Mouse (Mus musculus) adrenal gland, adult (tissue): ENCODE measurements around the gene Myo1e.

Source experiments
- DNase-seq, 2 experiments: peaks; one replicate each; pipeline ENCODE4 v3.0.0; 2022 to 2023; ENCODE audit warnings: low spot score in 1 of 2; ENCODE audit not compliant: inconsistent age in 2 of 2

The Myo1e gene

DNA sequence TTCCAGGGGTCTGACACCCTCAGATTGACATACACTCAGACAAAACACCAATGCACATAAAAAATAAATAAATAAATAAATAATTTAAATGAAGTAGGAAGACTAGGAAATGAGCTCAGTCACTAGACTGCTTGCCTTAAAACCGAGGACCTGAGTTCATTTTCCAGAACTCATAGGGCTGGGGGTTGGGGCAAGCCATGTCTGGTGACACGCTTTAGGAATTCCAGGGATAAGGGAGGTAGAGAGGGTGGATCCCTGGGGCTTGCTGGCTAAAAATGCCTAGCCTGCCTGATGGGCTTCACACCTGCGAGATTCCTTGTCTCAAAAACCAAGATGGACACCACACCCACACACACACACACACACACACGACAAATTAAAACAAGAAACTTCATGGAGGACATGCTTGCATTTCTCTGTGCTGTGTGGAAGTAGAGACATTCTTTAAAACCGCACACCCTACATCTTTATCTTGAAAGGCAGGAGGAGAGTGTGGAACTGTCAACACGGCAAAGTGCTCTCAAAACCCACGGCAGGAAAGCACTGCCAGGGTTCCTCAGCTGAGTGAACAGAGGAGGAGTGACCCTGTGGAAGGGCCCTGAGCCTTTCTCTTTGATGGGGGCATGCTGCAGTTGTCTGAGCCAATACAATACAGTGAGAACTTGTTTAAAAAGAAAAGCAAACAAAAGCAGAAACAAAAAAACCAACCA is 13.5 kb downstream of the Myo1e start:
- DNase-seq: no peak

DNA sequence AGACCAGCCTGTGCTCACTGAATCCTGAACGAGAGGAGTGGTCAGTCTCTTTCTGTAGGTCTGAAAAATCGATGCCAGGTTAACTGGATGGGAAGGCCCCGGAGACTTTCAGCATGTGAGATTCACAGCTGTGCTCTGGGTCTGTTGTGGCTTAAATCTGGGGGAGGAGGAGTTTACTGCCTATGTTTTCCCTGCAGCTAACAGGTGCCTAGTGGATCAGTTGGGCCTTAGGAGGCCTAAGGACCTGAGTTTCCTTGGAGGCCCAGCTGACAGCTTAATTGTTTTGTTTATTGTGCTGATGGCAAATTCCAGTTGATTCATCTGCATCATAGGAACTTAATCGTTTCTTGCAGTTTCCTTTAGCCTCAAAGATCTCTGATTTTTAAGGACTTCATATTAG is 16.0 kb downstream of the Myo1e start:
- DNase-seq: peak in 1 of 2 experiments; percentile 25

DNA sequence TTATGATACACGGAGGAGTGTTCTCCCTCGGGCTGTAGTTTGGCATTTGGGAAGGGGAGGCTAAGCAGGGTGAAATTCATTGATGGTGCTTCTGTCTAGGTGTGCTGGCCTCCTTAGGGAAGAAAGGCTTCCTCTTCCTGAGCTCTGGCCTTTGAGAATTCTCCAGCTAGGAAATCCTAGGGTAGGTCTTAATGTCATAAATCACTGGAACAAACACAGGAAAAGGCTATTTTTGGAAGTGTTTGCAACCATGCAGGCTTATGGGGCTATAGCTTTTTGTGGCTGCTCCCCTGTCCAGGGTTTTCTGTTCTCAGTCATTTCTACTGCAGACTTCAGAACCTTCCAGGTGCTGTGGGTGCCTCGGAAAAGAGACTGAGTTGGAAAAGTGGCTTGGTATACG is 16.9 kb downstream of the Myo1e start:
- peak in 1 of 2 experiments; percentile 45 for DNase-seq

DNA sequence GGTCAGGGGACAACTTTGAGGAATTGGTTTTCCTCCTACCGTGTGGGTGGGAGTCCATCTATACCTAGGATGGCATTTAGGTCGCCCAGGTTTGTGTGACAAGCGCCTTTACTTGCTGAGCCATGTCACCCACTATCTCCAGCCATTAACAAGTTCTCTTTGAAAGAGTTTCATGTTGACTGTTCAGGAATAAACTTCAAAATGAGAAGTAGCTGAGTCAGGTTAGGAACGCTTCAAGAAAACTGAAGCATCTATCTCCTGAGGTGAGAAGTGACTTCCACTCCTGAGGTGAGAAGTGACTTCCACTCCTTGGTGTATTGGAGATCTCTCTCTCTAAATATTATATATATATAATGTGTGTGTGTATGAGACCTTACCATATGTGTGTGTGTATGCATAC is 19.2 kb downstream of the Myo1e start:
- DNase-seq: no peak

DNA sequence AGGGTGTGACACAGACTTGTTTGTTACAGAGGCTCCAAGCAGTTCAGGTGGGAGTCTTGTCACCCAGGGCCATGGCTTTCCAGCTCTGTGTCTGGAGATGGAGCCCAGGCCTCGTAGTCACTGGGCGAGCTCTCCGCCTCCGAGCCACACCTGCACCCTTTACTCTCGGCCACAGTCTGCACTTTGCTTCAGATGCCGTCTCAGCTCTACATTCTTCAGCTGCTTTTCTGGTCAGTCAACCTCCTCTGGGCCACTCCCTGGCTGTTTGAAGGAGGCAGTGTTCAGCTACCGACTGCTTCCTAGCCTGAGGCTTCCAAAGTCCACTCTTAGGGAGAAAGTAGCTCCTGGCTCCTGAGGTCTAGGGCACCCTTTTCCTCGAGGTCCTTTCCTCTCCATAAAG is 22.7 kb downstream of the Myo1e start:
- no peak for DNase-seq

DNA sequence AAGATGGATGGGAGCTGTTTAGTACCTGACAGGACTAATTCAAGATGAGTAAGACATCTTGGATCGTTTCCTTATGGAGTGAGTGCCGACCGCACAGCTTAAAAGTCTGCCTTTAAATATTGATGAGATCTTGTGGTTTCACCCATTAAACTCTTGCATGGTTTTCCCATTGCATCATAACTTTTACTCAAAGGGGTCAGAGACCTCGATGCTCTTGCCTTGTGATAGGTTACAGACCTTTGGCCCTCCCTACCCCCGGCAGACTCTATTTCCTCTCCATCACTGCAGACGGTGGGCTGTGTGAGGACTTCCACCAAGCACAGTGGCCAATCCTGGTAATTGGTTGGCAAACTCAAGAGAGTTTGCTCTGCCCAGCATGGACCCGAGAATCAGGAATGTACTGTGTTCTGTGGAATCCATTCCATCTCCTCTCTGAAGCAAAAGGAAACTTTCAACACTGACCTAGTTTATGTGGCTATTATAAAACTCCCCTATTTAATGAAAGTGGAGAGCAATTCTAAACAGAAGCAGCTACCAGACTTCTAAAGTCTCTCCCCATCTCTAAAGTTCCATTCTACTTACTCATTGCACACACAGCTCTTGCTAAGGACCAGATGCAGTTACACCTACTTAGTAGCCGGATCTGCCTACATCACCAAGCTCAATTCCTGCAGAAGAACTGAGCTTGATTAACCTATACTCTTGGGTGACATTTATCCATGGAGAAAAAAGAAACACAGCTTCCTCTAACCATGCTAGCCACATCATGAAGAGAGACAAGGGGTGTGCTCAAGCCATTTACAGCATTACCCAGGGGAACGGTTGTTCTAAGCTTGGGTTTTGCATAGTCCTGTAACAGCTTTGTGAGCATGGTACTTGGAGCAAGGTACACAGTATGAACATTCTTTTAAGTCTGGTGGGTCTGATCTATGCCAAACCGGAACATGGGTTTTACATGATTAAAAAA is 25.2 kb downstream of the Myo1e start:
- no peak for DNase-seq

DNA sequence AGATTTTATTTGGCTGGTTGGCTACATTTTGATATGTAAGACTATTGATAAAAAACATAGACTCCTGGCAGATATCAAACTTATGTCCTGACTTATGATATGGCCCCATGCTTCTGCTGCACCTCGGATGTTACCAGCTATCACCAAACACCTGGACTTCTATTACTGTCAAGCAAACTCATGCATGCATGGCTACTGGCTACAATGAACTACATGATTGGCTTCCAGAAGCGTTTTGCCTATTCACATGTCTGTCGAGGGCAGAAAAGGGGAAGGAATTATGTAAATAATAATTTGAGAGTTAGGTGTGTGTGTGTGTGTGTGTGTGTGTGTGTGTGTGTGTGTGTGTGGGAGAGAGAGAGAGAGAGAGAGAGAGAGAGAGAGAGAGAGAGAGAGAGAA is 30.0 kb downstream of the Myo1e start:
- no peak for DNase-seq

DNA sequence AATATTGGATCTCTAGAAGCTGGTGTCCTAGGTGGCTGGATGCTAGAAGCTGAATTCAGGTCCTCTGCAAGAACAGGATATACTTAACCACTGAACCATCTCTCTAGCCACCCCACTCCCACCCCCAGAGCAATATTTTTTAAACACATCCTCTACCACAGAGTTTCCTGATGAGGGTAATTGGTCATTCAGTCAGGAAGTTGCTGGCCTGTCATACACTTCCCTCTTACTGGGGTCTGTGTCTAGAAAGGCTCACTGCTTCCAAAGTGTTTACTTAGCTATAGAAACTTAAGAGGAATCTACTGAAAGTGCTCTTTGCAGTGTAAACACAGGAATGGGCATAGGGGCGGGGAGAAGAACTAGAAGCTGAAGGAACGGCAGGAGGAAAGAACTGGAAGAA is 30.4 kb downstream of the Myo1e start:
- no peak for DNase-seq

DNA sequence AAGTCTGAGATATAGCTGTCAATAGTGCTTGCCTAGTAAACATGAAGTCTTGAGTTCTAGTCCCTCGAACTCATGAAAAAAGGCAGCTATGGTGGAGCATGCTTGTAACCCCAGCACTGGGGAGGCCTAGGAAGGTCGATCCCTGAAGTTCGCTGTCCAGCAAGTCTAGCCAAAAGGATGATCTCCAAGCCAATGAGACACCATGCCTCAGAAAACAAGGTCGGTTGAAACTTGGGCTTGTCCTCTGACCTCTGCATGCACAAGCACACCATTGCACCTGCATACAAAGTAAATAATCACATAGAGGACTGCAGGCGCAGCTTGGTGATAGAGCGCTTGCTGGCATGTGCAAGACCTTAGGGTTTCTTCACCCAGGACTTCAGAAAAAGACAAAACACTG is 31.2 kb downstream of the Myo1e start:
- DNase-seq: no peak

DNA sequence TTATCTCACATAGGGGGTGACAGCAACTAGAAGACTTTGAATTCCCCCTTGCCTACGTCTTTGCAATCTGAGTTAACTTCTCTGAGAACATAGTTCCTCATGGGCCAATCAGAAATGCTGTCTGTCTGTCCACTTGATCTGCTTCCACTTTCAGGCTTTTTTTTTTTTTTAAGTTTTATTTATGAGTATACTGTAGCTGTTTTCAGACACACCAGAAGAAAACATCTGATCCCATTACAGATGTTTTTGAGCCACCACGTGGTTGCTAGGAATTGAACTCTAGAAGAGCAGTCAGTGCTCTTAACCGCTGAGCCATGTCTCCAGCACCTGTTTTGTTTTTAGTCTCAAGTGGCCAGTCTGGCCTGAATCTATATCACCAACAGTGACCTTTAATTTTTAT is 32.1 kb downstream of the Myo1e start:
- no peak for DNase-seq

DNA sequence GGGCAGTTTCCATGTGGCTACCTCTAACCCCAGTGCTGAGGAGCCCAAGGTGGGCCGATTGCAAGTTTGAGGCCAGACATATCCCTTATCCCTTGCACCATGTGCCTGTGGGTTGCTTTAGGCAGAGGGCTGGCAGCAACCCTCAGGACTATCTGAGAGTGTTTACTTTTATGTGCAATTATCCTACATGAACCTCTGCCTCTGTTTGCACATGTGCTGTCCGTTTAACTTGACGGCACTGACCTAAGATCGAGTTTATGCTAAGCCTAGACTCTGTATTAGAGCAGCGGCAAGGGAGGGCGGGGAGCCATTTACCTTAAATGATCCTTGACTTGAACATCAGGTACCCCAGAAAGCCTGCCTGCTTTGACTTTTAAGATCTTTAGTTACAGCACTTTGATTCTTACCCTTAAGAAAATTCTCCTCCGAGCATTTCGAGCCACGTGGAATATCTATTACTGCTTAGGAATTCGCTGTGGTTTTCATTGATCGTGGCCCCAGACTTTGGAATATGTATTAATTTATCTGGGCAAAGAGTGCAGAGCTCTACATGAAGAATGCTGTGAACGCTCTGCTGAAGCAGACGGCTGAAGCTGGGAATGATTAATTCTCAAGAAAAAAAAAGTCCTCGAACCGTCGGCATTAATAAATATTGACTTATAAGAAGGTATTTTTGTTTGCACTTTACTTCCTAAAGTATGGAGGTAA is 33.7 kb downstream of the Myo1e start:
- no peak for DNase-seq

DNA sequence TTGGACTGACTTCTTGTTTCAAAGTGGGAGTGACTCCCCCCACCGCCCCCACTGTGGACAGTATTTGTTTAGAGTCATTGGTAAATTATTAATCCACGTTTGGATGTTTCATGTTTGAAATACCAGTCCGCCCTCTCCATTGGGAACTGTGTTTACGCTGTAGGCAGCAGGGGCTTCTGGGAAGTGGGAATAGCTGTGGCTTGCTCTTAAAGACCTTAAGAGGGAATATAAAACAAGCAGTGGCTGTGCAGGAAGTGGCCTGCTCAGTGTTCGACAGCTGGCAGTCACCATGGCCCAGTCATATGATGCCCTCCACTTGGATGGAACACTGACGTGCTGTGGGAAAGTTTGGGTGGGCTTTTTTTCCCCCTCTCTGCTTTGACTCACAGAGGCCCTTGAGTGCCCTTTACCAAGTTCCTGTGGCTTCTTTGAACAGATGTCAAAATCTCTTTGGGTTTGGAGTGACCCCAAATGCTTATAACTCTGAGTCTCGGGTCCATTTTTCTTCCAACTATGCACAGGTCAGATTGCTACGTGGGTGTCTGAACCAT is 34.3 kb downstream of the Myo1e start:
- DNase-seq: no peak

DNA sequence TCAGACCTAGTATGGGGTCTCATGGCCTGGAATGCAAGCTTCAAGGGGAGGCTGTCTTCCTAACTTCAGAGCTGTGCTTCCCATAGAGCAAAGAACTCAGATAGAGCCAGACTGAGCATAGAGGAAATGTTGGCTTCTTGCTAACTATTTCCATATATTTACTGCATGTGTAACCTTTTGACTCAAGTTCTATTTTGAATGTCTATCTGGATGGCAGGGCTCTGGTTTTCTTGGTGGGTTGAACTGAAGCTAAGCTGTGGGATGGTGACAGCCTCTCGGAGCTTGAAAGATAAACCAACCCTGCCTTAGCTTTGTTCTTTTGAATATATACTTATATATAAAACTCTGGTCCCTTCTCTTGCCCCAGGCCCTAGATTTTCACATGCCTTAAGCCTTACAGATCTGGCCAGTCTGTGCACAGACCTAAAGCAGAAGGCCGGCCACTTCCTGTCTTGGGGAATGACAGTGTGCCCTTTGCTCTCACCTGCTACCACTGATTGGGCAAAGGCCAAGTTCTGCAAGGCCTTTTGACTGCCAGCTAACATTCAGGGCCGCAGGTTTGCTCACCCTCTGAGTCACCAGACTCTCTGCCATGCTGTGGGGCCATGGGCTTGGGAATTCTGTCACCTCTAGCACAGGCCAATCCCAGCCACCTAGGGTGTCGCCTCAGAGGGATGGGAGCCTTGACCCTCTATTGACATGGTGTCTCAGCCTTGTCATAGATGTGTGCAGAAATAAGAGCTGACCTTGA is 35.1 kb downstream of the Myo1e start:
- DNase-seq: peak; percentile 87 to 92

DNA sequence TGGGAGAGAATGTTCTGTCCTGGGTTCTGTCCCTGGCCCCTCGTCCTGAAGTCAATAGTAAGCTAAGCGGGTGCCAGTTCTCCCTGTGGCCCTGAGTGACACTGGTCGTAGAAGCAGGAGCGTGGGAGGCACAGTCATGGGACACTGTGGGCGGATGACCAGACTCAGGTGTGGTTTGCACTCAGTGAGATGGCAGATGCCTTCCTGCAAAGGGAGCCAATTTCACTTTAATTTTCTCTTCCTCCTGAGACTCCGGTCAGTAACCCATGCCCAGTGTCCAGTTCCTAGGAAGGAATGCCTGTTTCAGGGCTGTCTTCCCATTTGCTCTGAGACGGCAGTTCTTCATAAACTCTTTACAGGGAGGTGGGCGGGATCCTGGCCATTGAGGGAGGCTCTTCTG is 36.1 kb downstream of the Myo1e start:
- DNase-seq: peak; percentile 33 to 63

DNA sequence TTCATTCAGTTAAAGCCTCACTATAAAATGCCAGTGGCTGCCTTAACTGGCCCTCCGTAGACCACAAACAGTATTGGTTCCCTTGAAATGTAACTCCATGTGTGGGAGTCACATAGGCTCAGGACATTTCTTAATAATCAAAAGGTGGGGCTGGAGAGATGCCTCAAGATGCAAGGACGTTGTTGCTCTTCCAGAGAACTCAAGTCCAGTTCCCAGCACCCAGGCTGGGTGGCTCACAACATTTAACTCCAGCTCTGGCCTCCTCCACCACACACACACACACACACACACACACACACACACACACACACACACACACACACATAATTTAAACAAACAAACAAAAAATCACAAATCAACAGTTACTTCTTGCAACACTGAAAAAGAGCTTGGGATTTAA is 36.6 kb downstream of the Myo1e start:
- DNase-seq: no peak

DNA sequence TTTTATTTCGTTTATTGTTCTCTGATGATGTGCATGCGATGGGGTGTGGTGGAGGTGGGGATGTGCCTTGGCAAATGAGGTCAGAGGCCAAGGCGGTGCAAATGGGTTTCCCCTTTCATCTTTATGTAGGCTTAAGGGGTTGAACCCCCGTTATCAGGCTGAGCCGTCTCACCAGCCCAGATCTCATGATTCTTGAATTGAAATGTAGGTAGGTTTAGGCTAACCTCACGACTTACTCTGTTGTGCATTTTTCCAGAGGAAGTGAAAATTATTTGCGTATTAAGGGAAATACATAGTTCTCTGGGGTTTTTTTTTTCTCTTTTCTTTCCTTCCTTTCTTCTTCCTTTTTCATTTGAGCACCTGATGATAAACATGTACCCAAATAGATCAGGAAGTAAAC is 37.0 kb downstream of the Myo1e start:
- DNase-seq: no peak

DNA sequence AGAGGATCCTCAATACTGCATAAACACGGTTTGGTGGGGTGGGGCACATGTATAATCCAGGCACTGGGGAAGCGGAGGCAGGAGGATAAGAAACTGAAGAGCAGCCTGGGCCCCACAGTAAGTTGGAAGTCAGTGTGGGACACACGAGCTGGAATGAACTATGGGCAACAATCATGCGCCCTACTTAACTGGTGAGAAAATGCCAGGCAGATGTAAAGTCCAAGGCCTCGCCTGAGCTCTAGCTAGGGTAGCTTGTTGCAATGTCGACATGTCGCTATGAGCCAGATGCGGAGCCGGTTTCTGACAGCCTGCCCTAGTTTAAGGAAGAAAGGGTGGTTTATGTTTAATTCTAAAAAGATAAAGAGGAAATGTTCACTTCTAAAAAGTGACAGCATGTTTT is 37.9 kb downstream of the Myo1e start:
- peak in 1 of 2 experiments; percentile 60 for DNase-seq

DNA sequence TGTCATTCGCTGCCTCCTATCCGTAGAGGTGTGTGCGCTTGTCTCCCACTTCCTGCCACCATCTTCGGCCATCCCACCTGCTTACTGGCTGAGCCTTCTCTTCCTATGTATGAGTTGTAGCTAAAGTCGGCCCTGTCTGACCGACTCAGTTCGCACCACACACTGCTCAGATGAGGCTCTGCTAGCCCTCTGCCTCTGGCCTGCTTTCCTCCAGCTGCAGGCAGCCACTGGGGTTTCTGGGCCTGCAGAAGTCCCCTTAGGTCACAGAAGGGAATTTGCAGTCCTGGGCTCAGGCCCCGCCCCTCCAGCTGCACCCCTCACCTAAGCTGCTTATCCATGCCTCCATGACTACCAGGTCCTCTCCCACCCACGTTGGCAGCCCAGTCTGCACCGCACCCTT is 39.3 kb downstream of the Myo1e start:
- no peak for DNase-seq

DNA sequence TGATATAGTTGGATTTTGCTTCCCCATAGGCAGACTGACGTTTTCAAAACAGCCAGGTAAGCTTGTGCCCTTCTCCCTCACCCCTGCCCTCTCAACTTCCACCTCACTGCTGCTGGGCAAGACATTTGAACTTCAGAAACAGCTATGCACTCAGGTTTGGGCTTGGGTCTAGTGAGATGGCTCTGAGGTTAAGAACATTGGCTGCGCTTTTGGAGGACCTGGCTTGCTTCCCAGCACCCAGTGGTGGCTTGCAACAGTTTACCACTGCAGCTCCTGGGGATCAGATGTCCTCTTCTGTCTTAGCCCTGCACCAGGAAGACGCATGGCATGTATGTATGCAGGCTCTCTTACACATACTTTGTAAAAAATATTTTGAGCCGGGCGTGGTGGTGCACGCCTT is 40.9 kb downstream of the Myo1e start:
- peak in 1 of 2 experiments; percentile 44 for DNase-seq

DNA sequence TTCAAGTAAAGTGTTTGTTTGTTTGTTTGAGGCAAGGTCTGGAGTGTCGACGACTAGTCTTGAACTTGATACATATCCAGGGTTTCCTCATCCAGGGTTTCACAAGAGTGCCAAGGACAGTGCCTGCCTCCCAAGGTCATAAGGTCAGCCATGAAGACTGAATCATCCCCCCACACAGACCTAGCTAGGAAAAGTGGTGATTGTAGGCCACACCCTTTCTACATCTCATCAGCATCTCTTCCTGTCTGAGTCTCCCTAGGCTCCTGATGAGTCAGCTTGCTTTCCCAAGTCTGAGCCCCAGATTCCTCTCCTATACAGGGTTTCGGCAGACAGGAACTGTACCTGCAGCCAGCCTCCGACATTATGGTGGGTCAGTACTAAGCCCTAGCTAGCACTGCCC is 41.7 kb downstream of the Myo1e start:
- DNase-seq: peak; percentile 54 to 84
